Mouse (Mus musculus) intestine, embryonic 16.5 days (tissue): Measurements from ENCODE around the gene Txlna. TPM values are rescaled to one million over a fixed set of nuclear protein-coding genes. Genes with fewer than 3 reads are reported as not detected.

Experiments
- ATAC-seq: fragments of 200-750 bp; cut with Nextera tagmentation; 2 replicates; pipeline ENCODE4 v1.8.0; 2017; ENCODE audit warnings: moderate TSS enrichment, moderate library complexity
- H3K27ac ChIP-seq: fragments of 300-500 bp; sonication (generic); 2 replicates; pipeline ENCODE4 v1.5.1; 2014; ENCODE audit warnings: mild to moderate bottlenecking, low read length
- H3K27me3 ChIP-seq: fragments of 300-500 bp; sonication (generic); replicated peaks from 2 replicates; pipeline ENCODE4 v1.6.1; 2014; ENCODE audit warnings: low read length, control low read depth, mixed read lengths; ENCODE audit not compliant: control insufficient read depth, insufficient read depth
- H3K36me3 ChIP-seq: fragments of 300-500 bp; sonication (generic); 2 replicates; pipeline ENCODE4 v1.6.1; 2014; ENCODE audit warnings: low read length, control low read depth; ENCODE audit not compliant: control insufficient read depth, insufficient read depth
- H3K4me1 ChIP-seq: fragments of 300-500 bp; sonication (generic); 2 replicates; pipeline ENCODE4 v1.6.1; 2014; ENCODE audit warnings: low read length, control low read depth, mixed read lengths; ENCODE audit not compliant: control insufficient read depth, insufficient read depth
- H3K4me2 ChIP-seq: fragments of 300-500 bp; sonication (generic); 2 replicates; pipeline ENCODE4 v1.6.1; 2014; ENCODE audit warnings: low read depth, low read length, control low read depth
- H3K4me3 ChIP-seq: fragments of 300-500 bp; sonication (generic); 2 replicates; pipeline ENCODE4 v1.5.1; 2014; ENCODE audit warnings: mild to moderate bottlenecking, low read length
- H3K9ac ChIP-seq: fragments of 300-500 bp; sonication (generic); 2 replicates; pipeline ENCODE4 v1.6.1; 2014; ENCODE audit warnings: low read depth, low read length
- H3K9me3 ChIP-seq: fragments of 300-500 bp; sonication (generic); 2 replicates; pipeline ENCODE4 v1.6.1; 2016; ENCODE audit warnings: low read length, control low read depth; ENCODE audit not compliant: control insufficient read depth
- WGBS: fragments of 180-500 bp; shearing (Covaris S2); extraction: QIAGEN DNeasy Blood & Tissue Kit; methylation state at CpG from one replicate; pipeline ENCODE4 v1.1.7; 2014; 5-methylcytosine and 5-hydroxymethylcytosine counted together
- polyA plus RNA-seq: library from polyadenylated mRNA; unstranded; fragments of >200 nt; fragmentation: Nextera tagmentation; extraction: Ambion mirVana; gene quantifications from 2 replicates; pipeline ENCODE4 v1.2.1, GENCODE M21; 2015

Txlna gene
- polyA plus RNA-seq, 1 experiment from 2014 or later: 54.9 TPM

- no peak for ATAC-seq
- Histone ChIP-seq H3K9me3 (no peaks in the 10 kb centered on the region), H3K27me3 (no peaks in the 10 kb centered on the region), H3K9ac (0 out of 2 replicates have a peak overlapping the region, but pooled peaks have one; percentile 32), H3K36me3 (peaks cover 2% of the 10 kb centered on the region; the same call in 1 of the 2 replicates), H3K4me2 (no peak overlapping the region), H3K4me3 (no peak overlapping the region), H3K4me1 (peaks cover 32% of the 10 kb centered on the region), H3K27ac (0 out of 2 replicates have a peak overlapping the region, but pooled peaks have one; percentile 31)
- 82% methylated on average over 8 of the region's 8 CpGs for WGBS
These were observed 19.5 kb downstream of the Txlna start for GRCm38 (mm10) chr4:129621283-129621841.

DNA sequence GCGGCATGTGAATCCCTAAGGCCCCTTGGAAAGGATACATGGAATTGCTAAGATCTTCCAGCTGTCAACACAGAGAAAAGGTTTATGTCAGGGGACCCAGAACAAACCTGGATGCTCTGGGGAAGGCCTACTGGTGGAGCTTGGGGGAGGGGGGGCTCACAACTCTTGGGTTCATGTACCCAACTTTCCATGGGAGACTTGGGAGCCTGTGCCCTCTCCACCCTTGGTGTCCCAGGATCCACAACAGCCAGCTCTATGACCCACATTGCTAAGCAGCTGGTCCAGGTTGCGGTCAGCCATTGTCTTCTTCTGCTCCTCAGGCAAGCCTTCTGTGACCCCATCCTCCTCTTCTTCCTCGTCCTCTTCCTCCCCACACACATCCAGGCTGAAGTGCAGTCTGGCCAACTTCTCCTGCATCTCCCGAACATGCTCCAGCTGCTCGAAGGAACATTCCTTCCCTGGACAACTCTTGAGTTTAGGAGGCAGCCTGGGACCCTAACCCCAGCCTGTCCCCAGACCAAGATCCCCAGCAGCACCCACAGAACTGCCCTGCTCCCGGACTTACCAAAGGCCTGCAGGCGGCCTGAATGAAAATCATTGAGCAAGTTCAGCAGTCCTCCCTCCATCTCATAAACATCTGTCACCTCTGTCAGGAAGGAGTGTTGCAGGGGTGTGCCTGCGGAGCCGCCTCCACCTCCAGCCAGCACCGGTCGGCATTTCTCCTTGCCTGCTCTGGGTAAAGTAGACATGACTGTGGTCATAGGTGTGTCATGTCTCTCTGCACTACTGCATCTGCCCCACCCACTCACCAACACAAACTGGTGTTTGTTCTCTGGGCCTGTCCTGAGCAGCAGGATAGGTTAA, 20.2 kb downstream of the Txlna start:
- Histone ChIP-seq H3K4me2 (no peak overlapping the region), H3K36me3 (peaks cover 2% of the 10 kb centered on the region; the same call in 1 of the 2 replicates), H3K4me3 (no peak overlapping the region), H3K9me3 (no peaks in the 10 kb centered on the region), H3K27me3 (no peaks in the 10 kb centered on the region), H3K27ac (0 out of 2 replicates have a peak overlapping the region, but pooled peaks have one; percentile 31), H3K9ac (peak overlapping the region; percentile 32; the same call in 1 of the 2 replicates), H3K4me1 (peaks cover 30% of the 10 kb centered on the region)
- 80% methylated on average over 11 of the region's 11 CpGs for WGBS
- ATAC-seq: no peak

GRCm38 (mm10) chr4:129618786-129619691, 21.8 kb downstream of the Txlna start, which contains the start of gene Iqcc:
Gene Iqcc, minus strand, starts transcription at chr4:129619099.
- peak within 1 kb of the TSS; percentile 94 for H3K4me2 ChIP-seq
- ATAC-seq: peak; percentile 92
- no peaks in the 10 kb centered on the region for H3K27me3 ChIP-seq
- peaks cover 17% of the 10 kb centered on the region for H3K4me1 ChIP-seq
- H3K9ac ChIP-seq: peak within 1 kb of the TSS; percentile 85
- 3% methylated on average over 43 of the region's 44 CpGs for WGBS
- H3K36me3 ChIP-seq: peaks cover 2% of the 10 kb centered on the region; the same call in 1 of the 2 replicates
- H3K4me3 ChIP-seq: peak within 1 kb of the TSS; percentile 68
- no peaks in the 10 kb centered on the region for H3K9me3 ChIP-seq
- H3K27ac ChIP-seq: peak within 1 kb of the TSS; percentile 83

- no peak overlapping the region for H3K27ac ChIP-seq
- peaks cover 2% of the 10 kb centered on the region; the same call in 1 of the 2 replicates for H3K36me3 ChIP-seq
- peak overlapping the region; percentile 68 for H3K4me3 ChIP-seq
- H3K27me3 ChIP-seq: no peaks in the 10 kb centered on the region
- no peak for ATAC-seq
- peaks cover 16% of the 10 kb centered on the region for H3K4me1 ChIP-seq
- peak overlapping the region; percentile 94 for H3K4me2 ChIP-seq
- H3K9ac ChIP-seq: peak overlapping the region; percentile 85
- H3K9me3 ChIP-seq: no peaks in the 10 kb centered on the region
- WGBS: 89% methylated on average over 5 of the region's 5 CpGs
These were observed 22.8 kb downstream of the Txlna start for GRCm38 (mm10) chr4:129618031-129618430.

DNA sequence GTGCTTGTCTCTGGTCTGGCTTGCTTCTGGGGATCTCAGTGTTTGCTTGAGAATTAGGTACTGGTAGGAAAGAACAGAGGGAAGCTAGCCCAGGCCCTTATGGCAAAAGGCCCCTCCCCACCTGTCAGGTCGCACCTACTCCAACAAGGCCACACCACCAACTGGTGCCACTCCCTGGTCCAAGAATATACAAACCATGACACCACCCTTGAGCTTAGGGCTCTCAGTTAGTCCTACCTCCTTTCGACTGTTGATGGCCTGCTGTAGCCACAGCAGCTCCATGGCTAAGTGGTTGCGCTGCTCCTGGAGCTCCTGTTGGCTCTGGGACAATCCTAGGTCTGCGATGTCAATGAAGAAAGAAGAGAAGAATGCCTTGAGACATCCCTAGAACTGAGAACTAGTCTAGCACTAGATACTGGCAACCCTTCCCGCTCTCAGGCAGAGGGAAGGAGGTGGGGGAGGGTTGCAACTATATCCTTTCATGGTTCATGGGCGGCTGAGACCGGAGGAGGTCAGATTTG, 23.7 kb downstream of the Txlna start:
- no peak for ATAC-seq
- 91% methylated on average over 7 of the region's 7 CpGs for WGBS

DNA sequence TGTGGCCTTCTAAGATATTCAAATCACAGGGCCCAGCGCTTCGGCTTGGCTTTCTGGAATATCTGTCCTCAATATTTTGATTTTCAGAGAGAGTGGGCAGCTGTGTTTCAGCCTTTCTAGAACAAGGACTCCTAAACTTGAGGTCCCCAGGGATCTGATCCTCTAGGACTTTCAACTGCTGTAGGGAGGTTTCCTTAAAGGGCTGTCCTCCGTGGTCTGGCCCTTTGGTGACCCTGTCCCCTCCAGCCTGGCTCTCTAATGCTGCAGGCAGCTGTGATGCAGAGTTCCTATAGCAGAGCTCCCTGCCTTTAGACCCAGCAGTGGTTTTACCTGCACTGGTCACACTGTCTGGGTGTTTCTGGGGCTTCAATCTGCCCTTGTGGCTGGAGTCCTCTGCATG, 24.2 kb downstream of the Txlna start:
- no peaks in the 10 kb centered on the region for H3K9me3 ChIP-seq
- H3K27ac ChIP-seq: no peak overlapping the region
- no peak overlapping the region for H3K4me2 ChIP-seq
- 90% methylated on average over 3 of the region's 3 CpGs for WGBS
- no peak overlapping the region for H3K4me3 ChIP-seq
- peaks cover 2% of the 10 kb centered on the region; the same call in 1 of the 2 replicates for H3K36me3 ChIP-seq
- H3K27me3 ChIP-seq: no peaks in the 10 kb centered on the region
- no peak overlapping the region for H3K9ac ChIP-seq
- peaks cover 8% of the 10 kb centered on the region for H3K4me1 ChIP-seq
- ATAC-seq: no peak

More for the DNA sequence above, 23.7 kb downstream of the Txlna start:
- H3K27me3 ChIP-seq: no peaks in the 10 kb centered on the region
- peaks cover 2% of the 10 kb centered on the region; the same call in 1 of the 2 replicates for H3K36me3 ChIP-seq
- no peak overlapping the region for H3K9ac ChIP-seq
- no peaks in the 10 kb centered on the region for H3K9me3 ChIP-seq
- no peak overlapping the region for H3K4me3 ChIP-seq
- peaks cover 8% of the 10 kb centered on the region for H3K4me1 ChIP-seq
- H3K27ac ChIP-seq: no peak overlapping the region
- H3K4me2 ChIP-seq: no peak overlapping the region

GRCm38 (mm10) chr4:129615801-129616290, 25.0 kb downstream of the Txlna start:
- Histone ChIP-seq H3K27me3 (no peaks in the 10 kb centered on the region), H3K4me3 (no peak overlapping the region), H3K4me1 (peaks cover 8% of the 10 kb centered on the region), H3K27ac (no peak overlapping the region), H3K36me3 (peaks cover 2% of the 10 kb centered on the region; the same call in 1 of the 2 replicates), H3K4me2 (no peak overlapping the region), H3K9ac (no peak overlapping the region), H3K9me3 (no peaks in the 10 kb centered on the region)
- no peak for ATAC-seq
- 89% methylated on average over 9 of the region's 9 CpGs for WGBS

DNA sequence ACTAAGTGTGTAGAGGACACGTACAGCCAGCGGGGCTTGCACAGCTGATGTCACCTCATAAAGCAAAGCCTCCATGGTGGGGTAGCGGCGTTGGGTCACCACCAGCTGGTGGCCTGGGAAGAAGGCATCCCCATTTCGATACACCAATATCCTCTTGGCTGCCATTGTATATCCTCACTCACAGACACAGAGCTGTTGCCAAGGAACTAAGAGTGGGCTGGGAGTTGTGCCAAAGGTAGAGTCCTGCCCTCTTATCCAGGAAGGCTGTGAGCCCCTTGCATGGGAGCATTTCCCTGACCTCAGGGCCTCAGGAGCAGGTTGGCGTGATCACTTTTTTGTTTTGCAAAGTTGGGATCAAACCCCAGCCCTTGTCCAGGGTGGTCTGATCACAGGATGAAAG, 26.8 kb downstream of the Txlna start, which contains the start of gene Dcdc2b:
TSS of gene Dcdc2b (minus strand) at position 165 of the 400 bp plus-strand sequence.
- 68% methylated on average over 6 of the region's 6 CpGs for WGBS
- Histone ChIP-seq H3K27me3 (no peaks in the 10 kb centered on the region), H3K9me3 (no peaks in the 10 kb centered on the region), H3K9ac (0 out of 2 replicates have a peak within 1 kb of the TSS, but pooled peaks have one; percentile 11), H3K4me1 (peaks cover 8% of the 10 kb centered on the region), H3K27ac (no peak within 1 kb of the TSS), H3K36me3 (peaks cover 7% of the 10 kb centered on the region; the same call in 1 of the 2 replicates), H3K4me3 (no peak within 1 kb of the TSS), H3K4me2 (no peak within 1 kb of the TSS)
- ATAC-seq: no peak
